Mouse (Mus musculus) megakaryocyte, embryonic 14.5 days (primary cell): ENCODE measurements around the gene Aldh1b1.

ENCODE experiments used
- FLI1 ChIP-seq: IDR thresholded peaks from 2 replicates; pipeline ENCODE4 v1.6.1; 2012; ENCODE audit warnings: low read length, inconsistent platforms, mixed read lengths
- GATA1 ChIP-seq: IDR thresholded peaks from 3 replicates; pipeline ENCODE4 v1.6.1; 2012; ENCODE audit warnings: mixed read lengths, low read length, inconsistent platforms, borderline replicate concordance

DNA sequence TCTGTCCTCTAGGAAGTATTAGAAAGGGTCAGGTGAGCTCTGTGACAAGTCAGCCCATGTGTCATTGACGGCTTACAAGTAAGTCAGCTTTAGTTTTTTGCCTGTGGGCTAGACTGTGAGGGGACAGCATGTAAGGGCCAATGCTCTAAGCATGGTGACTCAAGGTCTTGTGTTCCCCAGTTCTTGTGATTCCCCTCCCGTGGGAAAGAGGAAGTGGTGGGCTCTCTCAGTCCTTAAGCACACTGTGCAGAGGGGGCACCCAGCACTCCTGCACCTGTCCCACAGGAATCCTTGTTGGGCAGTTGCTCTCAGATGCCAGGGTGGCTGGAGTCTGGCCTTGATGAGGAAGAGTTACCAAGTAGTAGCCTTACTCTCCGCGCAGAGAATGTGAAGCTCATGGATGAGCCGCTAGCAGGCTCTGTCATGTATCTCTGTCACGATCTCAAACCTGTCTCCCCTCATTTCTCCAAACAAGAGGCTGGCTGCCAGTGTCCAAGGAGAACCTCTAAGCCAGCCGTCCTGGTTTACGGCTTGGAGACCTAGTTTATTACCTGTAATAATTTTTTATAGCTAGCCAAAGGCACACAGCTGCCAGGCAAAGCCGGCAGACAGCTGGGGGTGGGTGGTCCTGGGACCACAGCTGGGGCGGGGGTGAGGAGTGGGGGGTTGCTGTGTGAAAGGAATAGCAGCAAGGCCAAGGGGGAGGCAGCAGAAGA, 49.4 kb downstream of the Aldh1b1 start, which contains the start of gene Stra6l:
- TF ChIP-seq GATA1 (no peak), FLI1 (no peak)
